Mouse (Mus musculus): ENCODE results near the gene Borcs6.

The Borcs6 gene

GRCm38 (mm10) chr11:69070093-69070492, 10.6 kb downstream of the Borcs6 start:
- in situ Hi-C loops (cut with MseI, MboI), result no loop called here

- in situ Hi-C loops (cut with MseI, MboI), result no loop called here
These were observed 11.2 kb downstream of the Borcs6 start, which contains the start of gene Tmem107 for GRCm38 (mm10) chr11:69070590-69071222. Gene Tmem107, plus strand, starts transcription at chr11:69070806.

- in situ Hi-C loops (cut with MseI, MboI), result no loop called here
These were observed 11.7 kb downstream of the Borcs6 start for GRCm38 (mm10) chr11:69071262-69071661.

GRCm38 (mm10) chr11:69072234-69072633, 12.7 kb downstream of the Borcs6 start:
- in situ Hi-C loops (cut with MseI, MboI), result no loop called here

- in situ Hi-C loops (cut with MseI, MboI), result no loop called here
These were observed 13.1 kb downstream of the Borcs6 start for GRCm38 (mm10) chr11:69072666-69073064.

- in situ Hi-C loops (cut with MseI, MboI), result no loop called here
These were observed 13.8 kb downstream of the Borcs6 start for GRCm38 (mm10) chr11:69073065-69073888.

- in situ Hi-C loops (cut with MseI, MboI), result no loop called here
These were observed 14.6 kb downstream of the Borcs6 start for GRCm38 (mm10) chr11:69073951-69074775.

- in situ Hi-C loops (cut with MseI, MboI), result no loop called here
These were observed 15.2 kb downstream of the Borcs6 start for GRCm38 (mm10) chr11:69074776-69075069.

GRCm38 (mm10) chr11:69075764-69076479, 16.4 kb downstream of the Borcs6 start:
- in situ Hi-C loops (cut with MseI, MboI), result no loop called here

GRCm38 (mm10) chr11:69076572-69076971, 17.1 kb downstream of the Borcs6 start:
- in situ Hi-C loops (cut with MseI, MboI), result no loop called here

- in situ Hi-C loops (cut with MseI, MboI), result no loop called here
These were observed 17.8 kb downstream of the Borcs6 start for GRCm38 (mm10) chr11:69077316-69077715.

- in situ Hi-C loops (cut with MseI, MboI), result no loop called here
These were observed 18.5 kb downstream of the Borcs6 start for GRCm38 (mm10) chr11:69078041-69078440.

GRCm38 (mm10) chr11:69078805-69079438, 19.4 kb downstream of the Borcs6 start:
- in situ Hi-C loops (cut with MseI, MboI), result no loop called here

- in situ Hi-C loops (cut with MseI, MboI), result no loop called here
These were observed 20.8 kb downstream of the Borcs6 start for GRCm38 (mm10) chr11:69080102-69080854.

- in situ Hi-C loops (cut with MseI, MboI), result no loop called here
These were observed 21.3 kb downstream of the Borcs6 start for GRCm38 (mm10) chr11:69080855-69081222.

- in situ Hi-C loops (cut with MseI, MboI), result no loop called here
These were observed 22.1 kb downstream of the Borcs6 start for GRCm38 (mm10) chr11:69081613-69082012.

GRCm38 (mm10) chr11:69085608-69086007, 26.1 kb downstream of the Borcs6 start:
- in situ Hi-C loops (cut with MseI, MboI), result no loop called here

- in situ Hi-C loops (cut with MseI, MboI), result no loop called here
These were observed 26.9 kb downstream of the Borcs6 start for GRCm38 (mm10) chr11:69086390-69086789.

- in situ Hi-C loops (cut with MseI, MboI), result no loop called here
These were observed 27.6 kb downstream of the Borcs6 start for GRCm38 (mm10) chr11:69087082-69087481.

GRCm38 (mm10) chr11:69087597-69087996, 28.1 kb downstream of the Borcs6 start:
- in situ Hi-C loops (cut with MseI, MboI), result no loop called here

Measured in mouse trophoblast stem cell (cell line).